10 mouse cellular contexts compared by ENCODE assay signal in genomic region chr9:114499783-114500515, GRCm38 (mm10). TPM values are rescaled to one million over a fixed set of nuclear protein-coding genes. Genes with fewer than 3 reads are reported as not detected.
DNase-seq lines count a peak whose midpoint lies in the region; ATAC-seq and TF ChIP-seq lines count a peak whose summit lies in the region.
"Had no signal": no experiment of that assay in that cellular context is flagged by ENCODE, and none has a peak within 500 bp of the region (broad histone marks: within the 10 kb centered on the region; RNA-seq: fewer than 3 reads in every experiment).

No protein-coding gene starts in this region.

- no peaks in the 10 kb centered on the region for H3K9me3 ChIP-seq in lung, embryonic 14.5 days (ENCODE audit: low read depth, low read length)
- H3K9me3 ChIP-seq: G1E; limb, embryonic 15.5 days had no signal

- H3K27me3 ChIP-seq in lung, embryonic 14.5 days (ENCODE audit: insufficient read depth, low read length): no peaks in the 10 kb centered on the region
- H3K27me3 ChIP-seq: limb, embryonic 15.5 days had no signal

- no peak overlapping the region for H3K9ac ChIP-seq in lung, embryonic 14.5 days
- H3K9ac ChIP-seq: limb, embryonic 15.5 days had no signal

- H3K4me2 ChIP-seq in lung, embryonic 14.5 days: no peak overlapping the region
- H3K4me2 ChIP-seq: limb, embryonic 15.5 days had no signal

- DNase-seq in cerebellum, adult 8-10 months: peak; percentile 8
- no peak for DNase-seq in cerebellum, adult 11 months
- DNase-seq in MN1 (ENCODE audit: low spot score): peak; percentile 83
- DNase-seq in heart, adult 8-10 months (ENCODE audit: low spot score): peak; percentile 40
- peak; percentile 65 to 88 for DNase-seq in kidney, postnatal 36 days
- peak; percentile 92 for DNase-seq in lung, embryonic 14.5 days
- DNase-seq in right cerebral cortex, postnatal 14 days: peak; percentile 68

- WGBS in lung, embryonic 14.5 days: 18% methylated on average over 15 of the region's 15 CpGs

- TF ChIP-seq CTCF in lung, embryonic 14.5 days (IDR thresholded peaks at IDR 0.05; ENCODE audit: low read depth): peak; percentile 80

- no peak overlapping the region for H3K27ac ChIP-seq in lung, embryonic 14.5 days (ENCODE audit: low read depth)
- H3K27ac ChIP-seq: limb, embryonic 15.5 days had no signal

- ATAC-seq in common myeloid progenitor, adult 5-6 weeks (replicated peaks; ENCODE audit: low read depth, poor library complexity, severe bottlenecking): peak; percentile 24; the same call in 1 of the 2 replicates
- ATAC-seq in lung, embryonic 14.5 days (ENCODE audit: insufficient read depth): 0 out of 2 replicates have a peak, but pooled peaks have one; percentile 55

- no peak overlapping the region for H3K4me3 ChIP-seq in lung, embryonic 14.5 days (ENCODE audit: low read depth, low read length)
- H3K4me3 ChIP-seq: limb, embryonic 15.5 days had no signal

- H3K4me1 ChIP-seq in lung, embryonic 14.5 days (ENCODE audit: insufficient read depth): no peaks in the 10 kb centered on the region

- no peaks in the 10 kb centered on the region for H3K36me3 ChIP-seq in lung, embryonic 14.5 days (ENCODE audit: insufficient read depth)
- H3K36me3 ChIP-seq: G1E; limb, embryonic 15.5 days had no signal

RNA-seq across cellular contexts. Expression of gene Ccr4, which starts 4.8 kb away (rescaled TPM):
- not detected in 2 replicates for total RNA-seq in common myeloid progenitor, adult 5-6 weeks (2017)
- not detected for total RNA-seq in heart, adult 8-10 months (2022)
- not detected in 2 replicates for polyA plus RNA-seq in lung, embryonic 14.5 days (2014; fragmentation: Nextera tagmentation; extraction: Ambion mirVana)
- total RNA-seq: G1E had no signal
- polyA plus RNA-seq: G1E had no signal

RNA-seq across cellular contexts. Expression of gene C130032M10Rik, which starts 15.5 kb away (rescaled TPM):
- not detected in 2 replicates for total RNA-seq in common myeloid progenitor, adult 5-6 weeks (2017)
- not detected for total RNA-seq in heart, adult 8-10 months (2022)
- polyA plus RNA-seq in lung, embryonic 14.5 days (2014; fragmentation: Nextera tagmentation; extraction: Ambion mirVana): 0.27 TPM in 1 of 2 replicates, not detected in the other
- total RNA-seq: G1E had no signal
- polyA plus RNA-seq: G1E had no signal
